Mouse (Mus musculus): ENCODE measurements around the gene Atp5e. TPM values are rescaled to one million over a fixed set of nuclear protein-coding genes. Genes with fewer than 3 reads are reported as not detected.

The Atp5e gene
- polyA plus RNA-seq, 1 experiment from 2014 or later, result 554 TPM

DNA sequence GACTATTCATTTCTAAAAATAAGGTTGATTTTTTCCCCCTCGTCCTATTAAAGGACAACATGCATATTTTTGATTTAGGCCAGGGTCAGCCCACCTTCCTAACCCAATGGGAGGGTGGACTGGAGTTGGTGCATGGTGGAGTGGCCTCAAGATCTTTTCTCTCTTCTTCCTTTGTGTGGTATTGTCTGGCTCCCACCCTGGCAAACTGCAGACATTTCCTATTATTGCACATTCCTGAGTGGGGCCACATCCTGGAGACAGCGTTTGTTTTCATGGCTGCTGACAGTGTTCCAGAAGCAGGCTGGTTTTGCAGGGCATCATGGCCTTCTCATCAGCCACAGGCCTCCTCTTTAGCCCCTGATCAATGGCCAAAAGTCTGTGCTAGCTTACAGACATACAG lies 20.9 kb downstream of the Atp5e start:
- DNase-seq (ENCODE audit: extremely low spot score, low spot score), result no peak
- Histone ChIP-seq H3K27ac (peak overlapping the region; percentile 53; the same call in 1 of the 2 replicates), H3K27me3 (ENCODE audit: poor library complexity, severe bottlenecking) (no peaks in the 10 kb centered on the region; the same call in 1 of the 2 replicates), H3K4me3 (no peak overlapping the region), H3K36me3 (replicated peaks) (no peaks in the 10 kb centered on the region), H3K9me3 (no peaks in the 10 kb centered on the region), H3K4me1 (peaks cover 34% of the 10 kb centered on the region)
- WGBS, result 80% methylated on average over 2 of the region's 2 CpGs

DNA sequence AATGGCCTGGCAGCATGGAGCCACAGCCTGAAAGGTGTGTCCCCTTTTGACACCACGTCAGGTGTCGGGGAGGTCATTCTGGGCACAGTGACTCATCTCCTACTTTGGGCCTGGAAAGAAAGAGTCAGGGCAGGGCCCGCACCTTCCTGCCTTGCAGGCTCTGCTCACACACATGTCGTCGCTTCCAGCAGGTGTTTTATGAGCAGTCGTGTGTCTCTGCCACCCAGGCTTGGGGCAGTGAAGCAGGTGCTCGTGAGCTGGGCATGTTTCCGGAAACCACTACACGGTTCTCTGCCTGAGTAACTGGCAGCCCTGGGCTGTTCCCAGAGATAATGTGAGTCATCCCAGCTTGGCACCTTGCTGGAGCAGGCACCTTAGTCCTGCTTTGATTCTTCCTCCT lies 21.4 kb downstream of the Atp5e start:
- H3K36me3 ChIP-seq (replicated peaks), result no peaks in the 10 kb centered on the region
- WGBS, result 85% methylated on average over 9 of the region's 9 CpGs
- H3K9me3 ChIP-seq, result no peaks in the 10 kb centered on the region
- H3K4me1 ChIP-seq, result peaks cover 39% of the 10 kb centered on the region
- DNase-seq (ENCODE audit: extremely low spot score, low spot score), result no peak
- no peak overlapping the region for H3K27ac ChIP-seq
- no peak overlapping the region for H3K4me3 ChIP-seq
- H3K27me3 ChIP-seq (ENCODE audit: poor library complexity, severe bottlenecking), result no peaks in the 10 kb centered on the region; the same call in 1 of the 2 replicates

DNA sequence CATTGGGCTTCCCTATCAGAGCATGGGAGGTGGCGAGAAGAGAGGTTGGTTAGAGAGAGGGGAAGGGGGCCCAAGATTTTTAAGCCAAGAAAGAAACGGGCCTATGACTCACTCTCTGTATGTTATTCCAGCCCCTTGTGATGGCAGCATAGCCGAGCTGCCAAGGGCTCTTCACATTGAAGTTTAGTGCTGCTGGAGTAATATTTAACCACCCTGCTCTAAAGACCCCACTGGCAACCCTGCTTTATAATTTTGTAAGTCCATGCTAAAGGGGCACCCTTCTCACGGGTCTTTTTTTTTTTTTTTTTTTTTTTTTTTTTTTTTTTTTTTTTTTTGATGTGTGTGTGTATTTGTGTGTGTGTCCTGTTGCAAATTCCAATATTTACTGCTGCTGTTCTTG lies 22.0 kb downstream of the Atp5e start:
- Histone ChIP-seq H3K4me3 (no peak overlapping the region), H3K27ac (no peak overlapping the region), H3K9me3 (no peaks in the 10 kb centered on the region), H3K27me3 (ENCODE audit: poor library complexity, severe bottlenecking) (no peaks in the 10 kb centered on the region), H3K36me3 (replicated peaks) (0 out of 2 replicates have a peak, but pooled peaks cover under 1% of the 10 kb centered on the region), H3K4me1 (peaks cover 42% of the 10 kb centered on the region)
- 82% methylated on average over 4 of the region's 4 CpGs for WGBS
- DNase-seq (ENCODE audit: extremely low spot score, low spot score), result no peak

DNA sequence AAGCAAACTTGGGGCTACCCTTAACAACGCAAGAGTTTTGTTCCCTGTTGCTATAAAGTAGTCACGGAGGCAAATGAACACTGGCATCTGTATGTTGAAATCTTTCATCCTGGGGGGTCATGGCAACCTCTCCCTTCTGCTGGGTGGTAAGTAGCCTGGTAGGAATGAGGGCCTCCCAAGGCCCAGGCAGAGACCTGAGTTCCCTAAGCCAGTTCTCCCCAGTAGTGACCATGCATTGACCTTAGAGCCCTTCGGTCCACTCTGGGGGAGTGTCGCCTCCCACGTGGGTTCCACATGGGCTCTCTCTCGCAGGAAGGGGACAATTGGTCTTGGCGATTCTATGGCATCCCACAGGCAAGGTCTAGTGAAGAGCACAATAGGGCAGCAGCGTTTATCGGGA lies 23.9 kb downstream of the Atp5e start:
- no peak for DNase-seq (ENCODE audit: extremely low spot score, low spot score)
- 88% methylated on average over 9 of the region's 9 CpGs for WGBS
- Histone ChIP-seq H3K36me3 (replicated peaks) (peaks cover 18% of the 10 kb centered on the region), H3K27ac (no peak overlapping the region), H3K4me3 (no peak overlapping the region), H3K27me3 (ENCODE audit: poor library complexity, severe bottlenecking) (no peaks in the 10 kb centered on the region), H3K9me3 (no peaks in the 10 kb centered on the region), H3K4me1 (peaks cover 34% of the 10 kb centered on the region)

DNA sequence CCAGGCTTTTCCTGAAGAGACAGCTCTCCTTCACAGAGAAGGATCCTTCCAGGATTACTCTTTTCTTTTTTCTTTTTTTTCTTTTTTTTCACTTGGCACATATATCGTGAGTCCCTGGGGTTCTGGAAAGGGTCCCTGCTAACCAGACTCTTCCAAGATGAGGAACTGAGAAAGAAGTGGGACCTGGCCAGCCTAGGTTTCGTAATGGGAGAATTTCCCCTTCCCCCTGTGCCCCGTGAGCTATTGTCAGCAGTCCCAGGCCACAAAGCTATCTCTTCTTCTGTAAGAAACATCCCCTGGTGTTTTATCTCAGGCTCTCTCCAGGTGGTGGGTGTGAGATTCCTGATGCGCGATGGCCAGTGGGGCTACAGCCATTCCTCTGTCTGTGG lies 24.5 kb downstream of the Atp5e start:
- H3K9me3 ChIP-seq, result no peaks in the 10 kb centered on the region
- 48% methylated on average over 5 of the region's 5 CpGs for WGBS
- H3K4me1 ChIP-seq, result peaks cover 34% of the 10 kb centered on the region
- H3K4me3 ChIP-seq, result peak overlapping the region; percentile 66
- no peak for DNase-seq (ENCODE audit: extremely low spot score, low spot score)
- H3K27me3 ChIP-seq (ENCODE audit: poor library complexity, severe bottlenecking), result no peaks in the 10 kb centered on the region
- H3K27ac ChIP-seq, result peak overlapping the region; percentile 89
- H3K36me3 ChIP-seq (replicated peaks), result peaks cover 22% of the 10 kb centered on the region

DNA sequence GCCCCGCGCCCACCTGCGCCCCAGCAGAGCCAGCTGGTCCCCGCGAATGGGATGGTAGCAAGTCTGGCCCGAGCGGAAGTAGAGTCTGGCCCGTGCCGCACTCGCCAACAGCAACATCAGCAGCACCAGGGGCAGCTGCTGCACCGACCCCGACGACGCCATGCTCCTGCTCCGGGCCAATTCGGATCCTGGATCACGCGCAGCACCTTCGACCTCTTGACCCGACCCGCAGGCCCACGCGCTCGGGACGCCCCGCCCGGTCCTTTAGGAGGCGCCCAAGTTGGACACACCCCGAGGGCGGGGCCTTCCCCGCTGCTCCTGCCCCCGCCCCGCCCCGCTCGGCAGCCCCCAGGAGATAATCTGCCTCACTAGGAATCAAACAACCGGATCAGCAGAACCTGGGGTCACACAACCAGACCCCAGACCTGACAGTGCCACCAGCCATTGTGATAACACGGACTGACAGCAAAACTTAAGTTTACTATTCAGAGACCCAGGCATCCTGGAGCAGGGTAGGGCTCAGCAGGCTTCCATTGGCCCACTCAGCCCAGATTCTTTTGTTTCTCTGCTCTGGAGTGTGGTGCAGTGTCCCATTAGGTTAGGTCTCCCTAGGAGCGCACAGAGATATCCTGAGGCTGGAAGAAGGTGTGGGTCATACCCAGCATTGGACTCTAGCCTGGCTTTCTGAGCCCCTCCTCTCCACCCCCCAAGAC lies 25.0 kb downstream of the Atp5e start, which contains the start of gene Ctsz:
Gene Ctsz, minus strand, starts transcription at position 303 of the 713 bp plus-strand sequence.
- H3K27me3 ChIP-seq (ENCODE audit: poor library complexity, severe bottlenecking), result no peaks in the 10 kb centered on the region
- H3K9me3 ChIP-seq, result no peaks in the 10 kb centered on the region
- peak within 1 kb of the TSS; percentile 89 for H3K27ac ChIP-seq
- H3K4me3 ChIP-seq, result peak within 1 kb of the TSS; percentile 66
- H3K36me3 ChIP-seq (replicated peaks), result peaks cover 25% of the 10 kb centered on the region
- peak; percentile 64 for DNase-seq (ENCODE audit: extremely low spot score, low spot score)
- peaks cover 34% of the 10 kb centered on the region for H3K4me1 ChIP-seq
- under 1% methylated on average over 38 of the region's 38 CpGs for WGBS

DNA sequence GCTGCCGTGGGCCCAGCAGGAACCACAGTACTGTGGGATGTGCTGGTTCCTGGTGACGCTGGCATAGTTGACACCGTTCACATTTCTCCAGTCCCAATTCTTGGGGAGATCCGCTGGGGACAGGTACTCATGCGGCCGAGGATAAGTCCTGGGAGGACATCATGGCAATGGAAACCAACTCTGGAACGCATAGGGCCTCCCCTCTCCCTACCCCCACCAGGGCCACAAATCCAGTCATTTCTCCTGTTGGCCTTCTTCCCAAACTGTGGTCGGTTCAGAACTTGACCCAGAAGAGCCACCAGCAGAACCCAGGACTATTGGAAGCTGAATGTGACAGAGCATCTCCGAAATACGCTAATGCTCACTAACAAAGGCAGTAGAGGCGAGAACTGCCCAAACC lies 25.7 kb downstream of the Atp5e start:
- peak overlapping the region; percentile 89 for H3K27ac ChIP-seq
- H3K27me3 ChIP-seq (ENCODE audit: poor library complexity, severe bottlenecking), result no peaks in the 10 kb centered on the region
- H3K9me3 ChIP-seq, result no peaks in the 10 kb centered on the region
- peaks cover 32% of the 10 kb centered on the region for H3K36me3 ChIP-seq (replicated peaks)
- H3K4me3 ChIP-seq, result peak overlapping the region; percentile 66
- no peak for DNase-seq (ENCODE audit: extremely low spot score, low spot score)
- WGBS, result 63% methylated on average over 11 of the region's 11 CpGs
- H3K4me1 ChIP-seq, result peaks cover 31% of the 10 kb centered on the region

DNA sequence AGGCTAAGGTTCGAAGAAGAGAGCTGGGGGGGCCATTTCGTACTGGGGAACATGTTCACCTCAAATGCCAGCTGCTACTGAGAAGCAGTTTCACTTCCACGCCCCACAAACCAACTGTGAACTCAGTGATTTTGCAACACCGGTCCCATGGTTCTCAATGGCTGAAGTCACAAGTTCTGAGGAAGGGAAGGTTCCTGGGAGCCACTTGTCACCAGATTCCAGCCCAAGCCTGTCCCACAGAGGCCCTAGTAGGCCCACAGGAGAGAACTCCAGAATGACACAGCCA lies 26.3 kb downstream of the Atp5e start:
- peak overlapping the region; percentile 66 for H3K4me3 ChIP-seq

DNA sequence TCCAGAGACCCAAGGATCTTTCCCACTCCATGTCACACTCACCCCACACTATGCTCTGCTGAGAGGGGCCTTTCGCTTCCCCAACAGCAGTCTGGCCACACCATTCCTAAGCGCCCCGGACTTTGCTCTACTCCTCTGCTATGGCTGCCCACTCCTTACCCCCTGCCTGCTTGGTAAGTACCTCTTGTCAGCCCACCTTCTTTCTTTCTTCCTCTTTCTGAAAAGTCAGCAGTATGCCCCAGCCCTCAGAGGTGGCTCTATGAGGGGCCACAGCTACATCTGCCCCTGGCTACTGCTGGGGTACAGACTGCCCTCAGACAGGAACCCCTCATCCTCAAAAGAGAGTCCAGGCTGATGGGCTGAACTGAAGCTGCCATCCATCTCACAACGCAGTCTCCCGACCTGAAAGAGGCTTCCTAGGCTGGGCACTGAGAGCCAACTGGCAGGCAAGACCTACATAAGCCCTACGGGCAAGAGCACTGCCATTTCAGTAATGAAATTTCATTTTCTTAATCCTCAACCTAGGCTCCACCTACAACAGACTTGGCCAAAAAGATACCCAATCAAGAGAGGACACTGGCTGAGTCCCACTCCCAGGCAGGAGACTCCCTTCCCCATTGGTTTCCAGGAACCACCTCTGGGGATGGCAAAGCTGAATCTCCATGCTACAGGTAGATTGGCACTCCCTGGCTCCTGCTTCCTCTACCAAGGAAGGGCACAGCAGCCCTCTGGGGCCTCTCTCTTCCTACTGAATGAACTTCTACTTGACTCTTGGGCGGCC lies 26.8 kb downstream of the Atp5e start:
- no peak for DNase-seq (ENCODE audit: extremely low spot score, low spot score)
- H3K36me3 ChIP-seq (replicated peaks), result peaks cover 40% of the 10 kb centered on the region
- WGBS, result 92% methylated on average over 7 of the region's 7 CpGs
- no peak overlapping the region for H3K27ac ChIP-seq
- no peak overlapping the region for H3K4me3 ChIP-seq
- peaks cover 33% of the 10 kb centered on the region for H3K4me1 ChIP-seq
- no peaks in the 10 kb centered on the region for H3K27me3 ChIP-seq (ENCODE audit: poor library complexity, severe bottlenecking)
- H3K9me3 ChIP-seq, result no peaks in the 10 kb centered on the region

More for the DNA sequence above, 26.3 kb downstream of the Atp5e start:
- WGBS, result 93% methylated on average over 4 of the region's 4 CpGs
- peak overlapping the region; percentile 89; the same call in 1 of the 2 replicates for H3K27ac ChIP-seq
- H3K9me3 ChIP-seq, result no peaks in the 10 kb centered on the region
- H3K36me3 ChIP-seq (replicated peaks), result peaks cover 36% of the 10 kb centered on the region
- no peaks in the 10 kb centered on the region for H3K27me3 ChIP-seq (ENCODE audit: poor library complexity, severe bottlenecking)
- DNase-seq (ENCODE audit: extremely low spot score, low spot score), result no peak
- peaks cover 30% of the 10 kb centered on the region for H3K4me1 ChIP-seq

DNA sequence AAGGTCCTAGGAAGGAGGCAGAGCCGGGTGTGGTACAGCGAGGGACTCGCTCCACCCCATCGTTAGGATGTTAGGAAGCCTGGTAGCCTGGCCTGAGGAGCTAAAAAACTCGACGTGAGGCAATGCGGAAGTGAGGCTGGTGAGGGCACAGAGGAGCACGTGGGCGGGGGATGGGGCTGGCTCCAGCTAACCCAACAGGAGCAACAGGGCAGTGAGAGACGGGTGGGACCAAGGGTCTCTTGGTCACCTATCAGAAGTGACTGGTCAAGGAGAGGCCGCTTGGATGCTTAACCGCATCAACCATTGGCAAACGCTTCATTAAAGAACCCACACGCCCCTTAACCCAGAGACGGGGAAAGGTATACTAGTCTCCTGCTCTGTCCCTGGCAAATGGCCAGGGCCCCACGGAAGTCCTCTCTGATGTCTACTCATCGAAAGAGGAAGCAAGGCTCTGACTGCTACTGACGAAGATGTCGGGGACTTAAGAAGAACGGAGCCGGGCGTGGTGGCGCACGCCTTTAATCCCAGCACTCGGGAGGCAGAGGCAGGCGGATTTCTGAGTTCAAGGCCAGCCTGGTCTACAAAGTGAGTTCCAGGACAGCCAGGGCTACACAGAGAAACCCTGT lies 27.7 kb downstream of the Atp5e start:
- Histone ChIP-seq H3K4me3 (no peak overlapping the region), H3K27ac (no peak overlapping the region), H3K4me1 (peaks cover 33% of the 10 kb centered on the region), H3K9me3 (no peaks in the 10 kb centered on the region), H3K36me3 (replicated peaks) (peaks cover 48% of the 10 kb centered on the region), H3K27me3 (ENCODE audit: poor library complexity, severe bottlenecking) (no peaks in the 10 kb centered on the region)
- DNase-seq (ENCODE audit: extremely low spot score, low spot score), result no peak
- WGBS, result 92% methylated on average over 26 of the region's 26 CpGs

DNA sequence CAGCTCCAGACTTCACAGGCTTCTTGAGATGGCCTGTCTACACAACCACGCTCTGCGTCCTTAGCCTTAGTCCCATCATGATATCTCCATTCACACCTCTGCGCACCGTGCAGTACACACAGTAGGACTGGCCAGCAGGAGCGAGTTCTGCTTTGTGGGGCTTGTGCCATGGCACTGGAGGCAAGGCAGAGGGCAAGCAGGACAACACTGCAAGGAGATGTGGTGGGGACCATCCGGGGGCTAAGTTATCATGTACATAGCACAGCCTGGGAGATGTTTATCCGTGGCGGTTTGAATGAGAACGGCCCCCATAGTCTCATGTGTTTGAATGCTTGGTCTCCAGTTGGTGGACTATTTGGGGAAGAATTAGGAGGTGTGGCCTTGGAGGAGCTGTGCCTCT lies 29.0 kb downstream of the Atp5e start:
- H3K27me3 ChIP-seq (ENCODE audit: poor library complexity, severe bottlenecking), result no peaks in the 10 kb centered on the region
- DNase-seq (ENCODE audit: extremely low spot score, low spot score), result no peak
- peaks cover 33% of the 10 kb centered on the region for H3K4me1 ChIP-seq
- 98% methylated on average over 9 of the region's 9 CpGs for WGBS
- H3K36me3 ChIP-seq (replicated peaks), result peaks cover 61% of the 10 kb centered on the region
- no peak overlapping the region for H3K27ac ChIP-seq
- no peaks in the 10 kb centered on the region for H3K9me3 ChIP-seq
- H3K4me3 ChIP-seq, result no peak overlapping the region

DNA sequence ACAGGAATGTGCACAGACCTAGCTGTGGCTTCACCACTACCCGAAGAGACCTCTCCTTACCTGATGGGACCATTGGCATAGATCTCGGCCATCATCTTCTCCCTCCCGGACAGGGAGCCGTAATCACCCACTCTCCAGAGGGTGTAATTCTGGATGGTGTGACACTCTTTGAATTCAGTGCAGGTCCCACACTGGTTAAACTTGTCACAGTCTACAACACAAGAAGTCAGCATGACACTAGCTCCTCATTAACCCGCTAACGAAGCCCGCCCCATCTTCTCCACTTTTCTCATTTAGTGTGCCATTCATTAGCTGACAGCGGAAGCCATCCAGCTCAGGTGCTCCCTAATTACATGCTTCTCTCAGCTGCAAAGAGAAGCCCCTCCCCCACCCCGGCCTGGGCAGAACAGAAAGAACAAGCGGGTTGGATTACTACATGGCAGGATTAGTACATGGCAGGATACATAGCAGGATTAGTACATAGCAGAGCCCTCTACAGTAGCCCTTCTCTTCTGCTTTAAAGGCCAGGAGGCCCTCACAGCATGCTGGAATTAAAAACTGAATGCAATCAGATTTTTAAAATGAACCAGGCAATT lies 34.8 kb downstream of the Atp5e start:
- H3K4me1 ChIP-seq, result peaks cover 27% of the 10 kb centered on the region
- no peak for DNase-seq (ENCODE audit: extremely low spot score, low spot score)
- no peaks in the 10 kb centered on the region for H3K27me3 ChIP-seq (ENCODE audit: poor library complexity, severe bottlenecking)
- peaks cover 95% of the 10 kb centered on the region for H3K36me3 ChIP-seq (replicated peaks)
- no peaks in the 10 kb centered on the region for H3K9me3 ChIP-seq
- WGBS, result 75% methylated on average over 10 of the region's 10 CpGs
- no peak overlapping the region for H3K4me3 ChIP-seq
- H3K27ac ChIP-seq, result no peak overlapping the region
